Mouse (Mus musculus) heart, postnatal 10 days (tissue): Measurements from ENCODE around the gene Ccdc9. TPM values are rescaled to one million over a fixed set of nuclear protein-coding genes. Genes with fewer than 3 reads are reported as not detected.
"Not testable (repeated sequence)": the region's sequence is repeated elsewhere in the genome, so short reads cannot be mapped to it uniquely, and the experiment has no call there.

Source experiments
- DNase-seq, 2 experiments: peaks; one replicate each; pipeline ENCODE4 v3.0.0; 2021
- intact Hi-C: fragments of 180-260 bp; cut with DNase I; formaldehyde crosslinking; loops from one replicate; pipeline ENCODE4 v1.15.1; 2025
- total RNA-seq, 2 experiments: library from RNA; stranded (reverse); gene quantifications; 2 replicates each; pipeline ENCODE4 v1.2.3; 2021

The Ccdc9 gene
- total RNA-seq, 2 experiments from 2014 or later = 38.2 to 39.1 TPM

DNA sequence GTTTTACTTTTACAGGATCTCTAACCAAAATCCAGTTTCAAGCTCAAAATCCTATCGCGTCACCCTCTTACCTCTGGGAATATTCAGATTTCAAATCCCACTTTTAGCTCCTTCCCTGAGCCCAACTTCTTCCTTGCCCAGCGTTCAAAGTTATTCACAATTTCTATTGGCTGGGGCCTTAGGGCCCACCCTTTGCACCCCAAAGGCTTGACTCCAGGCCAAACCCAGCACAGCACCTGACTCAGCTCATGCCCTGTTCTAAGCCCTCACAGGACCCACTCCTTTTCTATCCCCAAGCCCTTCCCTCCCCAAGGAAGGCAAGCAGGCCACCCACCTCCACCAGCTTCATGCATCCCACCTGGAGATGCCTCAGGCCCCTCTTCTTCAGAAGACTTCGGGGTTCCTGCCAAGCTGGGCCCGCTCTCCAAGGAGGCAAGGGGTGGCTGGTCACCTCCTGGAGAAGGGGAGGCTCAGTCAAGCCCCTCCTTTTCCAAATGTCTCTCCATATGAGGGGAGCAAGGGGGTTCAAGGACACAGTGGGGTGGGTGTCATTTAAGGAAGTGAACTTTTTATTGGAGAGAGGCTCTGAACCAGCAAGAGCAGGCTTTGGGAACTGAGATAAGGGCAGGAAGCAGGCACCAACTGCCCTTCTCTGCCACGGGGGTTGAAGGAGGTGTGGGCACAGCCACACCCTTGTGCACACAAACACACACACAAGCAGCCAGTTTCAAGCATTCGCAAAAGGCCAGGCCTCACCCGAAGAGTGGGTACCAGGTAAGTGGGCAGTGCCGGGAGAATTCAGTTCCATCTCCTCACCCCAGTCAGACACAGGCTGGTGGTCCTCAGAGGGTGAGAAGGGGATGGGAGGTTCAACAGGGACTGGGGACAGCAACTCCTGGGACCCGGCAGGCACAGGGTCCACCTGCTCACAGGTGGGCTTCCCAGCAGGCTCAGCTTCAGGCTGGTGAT lies 11.4 kb downstream of the Ccdc9 start:
- no peak for DNase-seq
- intact Hi-C loops = no loop called here

DNA sequence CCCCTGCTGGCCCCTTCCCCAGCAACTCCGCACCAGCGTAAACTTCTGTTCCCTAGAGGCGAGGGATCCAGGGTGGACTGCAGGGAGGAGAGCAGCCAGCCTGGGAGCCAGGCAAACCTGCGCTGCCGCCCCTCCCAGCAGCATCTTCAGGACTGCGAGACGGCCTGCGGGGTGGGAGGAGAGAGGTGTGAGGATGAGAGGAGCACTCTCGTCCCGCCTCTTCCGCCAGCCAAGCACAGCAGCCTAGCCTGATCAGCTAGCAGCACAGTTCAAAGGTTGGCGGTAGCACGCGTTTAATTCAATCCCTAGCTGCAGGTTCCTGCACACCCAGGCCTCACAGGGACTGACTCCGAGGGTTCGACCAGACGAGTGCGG lies 12.8 kb downstream of the Ccdc9 start:
- no peak for DNase-seq
- intact Hi-C loops = no loop called here

DNA sequence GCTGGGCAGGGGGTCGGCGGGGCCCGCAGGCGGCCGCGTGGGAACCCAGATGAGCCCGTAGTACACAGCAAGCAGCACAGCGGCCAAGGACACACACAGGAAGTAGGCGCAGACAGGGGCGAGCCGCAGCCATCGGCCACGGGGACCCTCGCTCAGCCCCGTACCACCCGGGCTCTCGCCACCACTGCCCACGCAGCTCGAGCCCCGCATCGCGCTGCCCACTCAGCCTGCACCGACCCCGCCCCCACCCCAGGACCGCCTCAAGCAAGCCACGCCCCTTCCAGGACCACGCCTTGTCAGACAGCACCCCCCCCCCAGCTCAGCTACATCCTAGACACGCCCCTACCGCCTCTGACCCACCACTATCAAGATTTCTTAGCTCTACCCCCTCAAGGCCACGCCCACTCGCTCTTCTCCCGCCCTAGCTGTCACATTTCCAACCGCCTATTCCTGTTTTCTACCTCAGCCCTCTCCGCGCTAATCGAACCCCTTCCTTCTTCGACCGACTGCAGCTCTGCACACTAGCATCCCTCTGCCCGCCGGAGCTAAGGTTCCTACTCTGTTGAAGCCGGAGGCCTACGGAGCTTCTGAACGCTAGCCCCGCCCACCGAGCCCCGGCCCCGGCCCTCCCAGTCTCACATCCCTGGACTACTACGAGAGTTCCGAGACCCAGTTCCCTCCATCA lies 13.4 kb downstream of the Ccdc9 start, which contains the start of gene Inafm1:
Inafm1 (minus strand) TSS at position 537 of the 685 bp plus-strand sequence.
- intact Hi-C loops = no loop called here
- peak; percentile 86 to 88 for DNase-seq

DNA sequence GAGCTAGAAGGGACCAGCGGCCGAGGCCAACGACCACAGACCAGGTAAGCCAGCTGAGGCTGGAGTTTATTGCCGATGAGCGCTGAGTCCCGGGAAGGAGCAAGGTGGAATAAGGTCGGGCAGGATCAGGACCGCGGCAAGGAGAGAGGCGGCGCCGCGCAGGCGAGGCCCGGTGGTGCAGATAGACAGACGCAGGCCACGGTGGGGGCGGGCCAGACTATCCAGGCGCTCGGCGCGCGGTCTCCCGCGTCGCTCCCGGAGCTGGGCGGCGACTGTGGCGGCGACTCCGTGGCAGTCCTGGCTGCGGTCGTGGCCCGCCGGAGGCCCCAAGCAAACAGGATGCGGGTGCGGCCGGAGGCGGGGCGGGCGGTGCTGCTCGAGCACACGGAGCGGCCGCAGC lies 13.9 kb downstream of the Ccdc9 start:
- peak; percentile 72 to 73 for DNase-seq
- intact Hi-C loops = no loop called here

DNA sequence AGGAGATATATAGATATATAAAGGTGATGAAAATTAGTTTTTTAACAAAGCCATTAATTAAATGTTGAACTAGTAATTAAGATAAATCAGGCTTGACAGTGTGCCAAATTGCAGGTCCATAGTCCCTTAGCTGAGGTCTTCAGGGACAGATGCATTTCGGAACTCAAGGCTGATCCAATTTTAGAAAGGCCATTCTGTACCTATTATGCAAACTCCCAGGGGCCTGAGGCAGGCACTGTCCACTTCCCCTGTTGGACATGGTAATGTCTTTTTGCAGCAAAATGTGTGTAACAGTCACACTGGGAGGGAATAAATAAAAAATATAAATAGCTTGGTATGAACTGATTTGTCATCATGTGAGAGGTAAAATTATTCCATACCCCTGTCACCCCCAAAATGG lies 15.5 kb downstream of the Ccdc9 start:
- DNase-seq = no peak
- intact Hi-C loops = no loop called here

DNA sequence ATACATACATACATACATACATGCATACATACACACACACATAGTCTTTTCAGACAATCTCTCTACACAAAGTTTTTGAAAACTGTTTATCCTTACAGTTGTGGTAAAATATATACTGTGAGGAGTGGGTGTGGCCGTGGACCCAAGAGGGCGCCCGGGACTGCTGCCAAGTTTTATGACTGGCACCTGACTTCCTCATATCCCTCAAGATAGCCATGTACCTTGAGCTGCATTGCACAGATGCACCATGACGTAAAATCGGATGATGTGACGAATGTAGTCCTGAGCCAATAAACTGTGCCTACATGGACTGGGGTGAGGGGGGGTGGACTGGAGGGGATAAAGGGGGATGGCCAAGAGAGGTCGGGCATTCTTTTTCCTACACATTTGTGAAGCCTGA lies 20.0 kb downstream of the Ccdc9 start:
- intact Hi-C loops, DNase-seq: not testable (repeated sequence)

DNA sequence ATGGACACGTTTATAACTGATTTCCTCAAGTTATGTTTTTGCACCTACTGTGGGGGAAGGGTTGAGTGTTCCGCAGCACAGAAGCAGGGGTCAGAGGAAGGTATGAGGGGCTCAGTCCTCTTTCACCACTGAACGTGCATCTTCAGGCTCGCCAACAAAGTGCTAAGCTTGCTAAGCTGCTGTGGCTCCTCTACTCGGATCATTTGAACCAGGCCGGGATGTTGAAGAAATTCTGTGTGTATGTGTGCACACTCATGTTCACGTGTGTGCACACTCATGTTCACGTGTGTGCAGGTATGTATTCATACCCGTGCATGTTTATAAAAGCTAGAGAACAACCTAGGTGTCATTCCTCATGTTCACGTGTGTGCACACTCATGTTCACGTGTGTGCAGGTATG lies 20.7 kb downstream of the Ccdc9 start:
- intact Hi-C loops = no loop called here
- DNase-seq = no peak

DNA sequence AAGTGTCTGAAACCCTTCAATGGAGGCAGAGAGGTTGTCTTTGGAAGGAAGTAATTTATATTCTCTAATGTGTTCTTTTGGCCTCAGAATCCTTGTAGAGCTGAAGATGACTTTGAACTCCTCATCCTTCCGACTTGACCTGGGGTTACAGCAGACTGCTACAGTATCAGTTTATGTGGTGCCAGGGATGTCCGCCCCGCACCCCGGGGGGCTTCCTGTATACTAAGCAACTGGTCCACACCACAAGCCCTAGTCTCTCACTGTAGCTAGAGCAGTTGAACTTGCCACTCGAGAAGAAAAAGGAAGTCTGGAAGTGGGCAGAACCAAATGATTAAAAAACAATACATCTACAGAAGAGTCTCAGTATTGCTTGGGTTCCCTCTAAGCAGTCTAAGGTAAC lies 22.8 kb downstream of the Ccdc9 start:
- no peak for DNase-seq
- intact Hi-C loops = loop anchor here (1.0 to 5.0 kb wide), 2 partner anchors 52 to 72 kb away; no protein-coding TSS in a partner anchor

DNA sequence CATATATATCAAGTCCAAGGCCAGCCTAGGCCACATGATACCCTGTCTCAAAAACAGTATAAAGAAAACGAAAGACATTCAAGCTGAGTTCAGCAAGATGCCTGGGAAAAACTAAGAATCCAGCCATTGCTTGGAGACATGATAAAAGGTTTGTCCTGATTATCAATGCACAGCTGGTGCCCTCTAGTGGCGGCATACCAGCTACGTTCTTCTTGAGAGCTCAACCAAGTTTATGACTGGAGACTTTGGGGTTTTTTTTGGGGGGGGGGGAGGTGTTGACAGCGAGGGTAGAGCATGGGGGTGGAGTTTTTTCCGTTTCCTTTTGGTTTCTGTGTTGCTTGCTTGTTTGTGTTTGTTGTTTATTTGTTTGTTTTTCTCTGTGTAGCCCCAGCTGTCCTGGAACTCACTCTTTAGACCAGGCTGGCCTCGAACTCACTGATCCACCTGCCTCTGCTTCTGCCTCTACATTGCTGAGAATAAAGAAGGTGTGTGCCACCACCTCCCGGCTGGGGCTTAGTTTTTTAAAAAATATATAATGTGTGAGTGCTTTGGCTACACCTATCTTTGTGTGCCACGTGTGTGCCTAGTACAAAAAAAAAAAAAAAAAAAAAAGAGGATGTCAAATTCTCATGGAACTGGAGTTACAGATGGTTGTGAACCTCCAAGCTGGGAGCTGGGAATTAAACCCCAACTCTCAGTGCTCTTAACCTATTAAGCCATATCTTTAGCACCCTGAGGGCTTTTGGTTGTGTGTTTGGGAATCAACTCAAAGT lies 23.4 kb downstream of the Ccdc9 start:
- intact Hi-C loops = loop anchor here (1.0 to 5.0 kb wide), 2 partner anchors 51 to 71 kb away; no protein-coding TSS in a partner anchor
- peak; percentile 75 to 87 for DNase-seq

DNA sequence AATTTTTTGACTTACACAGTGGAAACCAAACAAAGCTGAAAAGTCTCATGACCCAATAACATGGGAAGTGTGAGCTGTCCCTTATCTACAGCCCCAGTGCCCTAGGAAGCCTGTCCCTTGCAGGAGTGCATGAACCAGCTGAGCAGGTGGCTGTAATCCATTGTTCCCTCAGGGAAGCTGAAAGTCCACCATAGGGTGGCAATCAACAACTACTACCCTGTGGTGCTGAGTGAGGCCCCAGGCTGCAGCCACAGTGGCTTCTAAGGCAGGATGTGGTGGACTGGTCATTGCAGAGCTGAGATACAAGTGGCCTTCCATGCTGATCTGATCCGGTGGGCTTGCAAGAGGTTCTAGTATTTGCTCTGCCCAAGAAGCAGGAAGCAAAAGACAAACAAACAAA lies 25.5 kb downstream of the Ccdc9 start:
- no peak for DNase-seq
- intact Hi-C loops = loop anchor here (5.0 kb wide), 1 partner anchor 49 kb away; no protein-coding TSS in a partner anchor

DNA sequence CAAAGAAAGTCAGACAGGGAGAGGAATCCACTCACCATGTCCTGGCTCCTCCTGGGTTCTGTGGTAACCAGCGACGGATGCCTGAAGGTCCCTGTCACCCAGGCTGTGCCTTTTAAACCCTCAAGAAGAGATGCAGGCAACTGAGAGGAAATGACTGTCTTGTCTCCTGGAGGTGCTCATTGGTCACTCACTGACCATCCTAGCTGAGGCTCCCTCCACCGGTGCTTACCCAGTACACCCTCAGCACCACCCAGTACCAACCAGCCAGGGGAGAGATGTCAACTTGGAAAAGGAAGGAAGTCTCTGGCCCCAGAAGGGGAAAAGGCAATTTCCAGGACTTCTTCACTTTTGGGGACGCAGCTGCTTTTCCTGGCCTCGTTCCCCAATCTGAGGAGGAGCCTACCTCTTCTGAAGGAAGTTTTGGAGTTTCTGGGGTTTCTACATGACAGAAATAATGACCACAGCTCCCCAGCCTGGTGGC lies 27.4 kb downstream of the Ccdc9 start, which contains the start of gene C5ar1:
C5ar1 (minus strand) TSS at position 431 of the 481 bp plus-strand sequence.
- intact Hi-C loops = no loop called here
- no peak for DNase-seq

DNA sequence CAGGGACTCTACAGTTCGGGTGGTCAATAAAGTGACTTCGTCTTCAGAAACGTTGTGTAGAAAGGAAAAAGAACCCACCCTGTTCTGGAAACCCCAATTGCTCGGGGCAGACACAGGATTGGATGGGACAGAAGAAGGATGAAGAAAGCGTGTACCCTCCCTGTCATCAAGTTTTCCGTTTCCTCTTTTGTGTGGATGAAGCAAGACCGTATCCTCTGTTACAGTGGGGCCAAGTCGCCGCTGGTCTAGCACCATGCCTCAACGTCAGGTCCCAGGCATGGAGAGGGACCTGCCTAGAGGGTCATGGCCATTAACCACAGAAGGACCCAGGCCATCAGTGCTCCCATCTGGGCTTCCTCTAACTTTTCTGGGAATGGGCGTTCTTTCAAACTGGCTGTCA lies 28.8 kb downstream of the Ccdc9 start:
- intact Hi-C loops = no loop called here
- DNase-seq = no peak

DNA sequence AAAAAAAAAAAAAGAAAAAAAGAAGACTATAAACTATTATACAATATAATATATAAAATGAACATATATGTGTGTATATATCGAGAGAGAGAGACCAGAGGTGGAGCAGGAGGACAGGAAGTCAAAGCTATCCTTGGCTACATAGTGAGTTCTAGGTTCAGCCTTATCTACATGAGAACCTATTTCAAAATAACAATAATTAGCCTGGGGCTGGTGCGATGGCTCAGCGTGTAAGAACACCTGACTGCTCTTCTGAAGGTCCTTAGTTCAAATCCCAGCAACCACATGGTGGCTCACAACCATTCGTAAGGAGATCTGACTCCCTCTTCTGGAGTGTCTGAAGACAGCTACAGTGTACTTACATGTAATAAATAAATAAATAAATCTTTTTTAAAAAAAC lies 30.6 kb downstream of the Ccdc9 start:
- intact Hi-C loops, DNase-seq: not testable (repeated sequence)

DNA sequence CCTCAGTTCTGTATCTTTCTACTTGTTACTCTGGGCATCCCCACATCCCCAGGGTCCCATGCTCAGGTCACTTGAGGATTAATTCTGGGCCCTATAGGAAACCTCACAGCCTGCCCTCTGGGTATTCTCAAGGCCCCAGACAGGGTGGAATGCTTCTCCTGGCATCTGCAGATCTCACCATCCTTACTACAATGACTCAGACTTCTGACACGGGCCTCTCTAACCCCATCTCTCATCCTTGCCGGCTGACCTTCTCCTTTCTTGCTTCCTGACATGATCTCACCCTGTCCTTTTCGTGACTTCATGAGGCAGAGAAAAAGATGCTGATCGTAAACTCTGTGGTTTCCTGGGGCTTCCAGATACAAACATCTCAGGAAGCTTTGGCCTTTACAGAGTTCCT lies 32.4 kb downstream of the Ccdc9 start:
- intact Hi-C loops = no loop called here
- DNase-seq = no peak

DNA sequence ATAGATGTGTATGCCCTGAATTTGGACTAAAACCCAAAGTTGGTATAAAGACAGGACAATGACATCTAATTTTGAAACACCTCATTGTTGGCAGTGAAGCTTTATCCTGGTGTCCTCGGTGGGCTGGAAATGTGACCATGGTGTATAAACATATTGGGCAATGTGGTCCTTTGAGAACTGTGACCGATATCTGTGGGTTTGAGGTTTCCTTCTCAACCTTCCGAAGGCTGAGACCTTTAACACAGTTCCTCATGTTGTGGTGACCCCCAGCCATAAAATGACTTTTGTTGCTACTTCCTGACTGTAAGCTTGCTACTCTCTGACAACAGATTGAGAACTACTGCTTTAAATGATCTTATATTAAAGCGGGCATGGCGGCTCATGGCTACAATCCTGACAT lies 35.9 kb downstream of the Ccdc9 start:
- no peak for DNase-seq
- intact Hi-C loops = no loop called here

DNA sequence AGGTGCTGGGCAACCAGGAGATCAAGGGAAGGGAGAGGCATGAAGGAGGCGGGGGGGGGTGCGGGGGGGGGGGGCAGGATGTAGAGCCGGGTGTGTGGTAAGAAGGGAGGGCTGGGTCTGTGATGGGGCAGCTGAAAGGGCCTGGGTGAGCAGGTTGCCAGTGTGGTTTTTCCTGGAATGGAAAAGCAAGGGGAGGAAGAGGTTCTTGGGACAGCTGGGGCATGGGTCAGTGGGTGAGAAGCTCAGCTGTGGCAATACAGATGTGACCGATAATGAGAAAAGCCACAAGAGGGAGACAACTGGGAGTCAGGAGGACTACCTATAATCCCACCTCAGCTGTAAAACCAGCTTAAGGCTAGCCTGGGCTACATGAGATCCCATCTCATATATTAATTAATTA lies 40.6 kb downstream of the Ccdc9 start:
- intact Hi-C loops = no loop called here
- no peak for DNase-seq

DNA sequence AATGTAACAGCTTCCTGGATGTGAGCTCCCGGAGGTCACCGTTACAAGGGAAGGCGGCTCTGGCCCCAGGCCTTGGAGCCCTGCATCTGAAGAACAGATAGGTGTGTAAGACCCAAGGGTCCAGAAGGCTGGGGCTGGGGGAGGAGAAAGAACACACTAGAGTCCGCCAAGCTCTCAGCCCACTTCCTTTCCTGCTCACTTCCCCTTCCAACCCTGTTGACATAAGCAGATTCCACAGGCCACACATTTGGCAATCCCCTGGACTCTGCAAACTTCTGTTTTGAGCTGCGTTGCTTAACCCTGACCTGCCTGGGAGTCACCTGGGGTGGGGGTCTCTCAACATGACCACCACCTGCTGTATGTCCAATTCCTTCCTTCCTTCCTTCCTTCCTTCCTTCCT lies 42.5 kb downstream of the Ccdc9 start, which contains the start of gene C5ar2:
C5ar2 (minus strand) TSS at position 88 of the 400 bp plus-strand sequence.
- no peak for DNase-seq
- intact Hi-C loops = no loop called here

DNA sequence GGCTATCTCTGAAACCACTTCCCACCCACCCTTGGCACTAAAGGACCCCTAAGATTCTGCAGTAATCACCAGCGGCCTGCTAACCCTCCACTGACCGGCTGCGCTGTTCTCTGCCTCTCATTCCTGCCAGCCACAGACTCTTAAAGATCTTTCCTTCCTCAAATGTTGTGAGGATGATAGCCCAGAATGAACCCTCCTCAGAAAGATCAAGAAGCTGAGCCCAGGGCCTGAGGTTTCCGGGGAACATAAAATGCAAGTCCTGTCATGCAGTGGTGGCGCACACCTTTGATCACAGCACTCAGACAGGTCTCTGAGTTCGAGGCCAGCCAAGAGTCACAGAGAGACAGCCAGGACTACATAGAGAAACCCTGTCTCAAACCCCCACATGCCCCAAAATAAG lies 44.4 kb downstream of the Ccdc9 start:
- intact Hi-C loops = no loop called here
- DNase-seq = no peak

DNA sequence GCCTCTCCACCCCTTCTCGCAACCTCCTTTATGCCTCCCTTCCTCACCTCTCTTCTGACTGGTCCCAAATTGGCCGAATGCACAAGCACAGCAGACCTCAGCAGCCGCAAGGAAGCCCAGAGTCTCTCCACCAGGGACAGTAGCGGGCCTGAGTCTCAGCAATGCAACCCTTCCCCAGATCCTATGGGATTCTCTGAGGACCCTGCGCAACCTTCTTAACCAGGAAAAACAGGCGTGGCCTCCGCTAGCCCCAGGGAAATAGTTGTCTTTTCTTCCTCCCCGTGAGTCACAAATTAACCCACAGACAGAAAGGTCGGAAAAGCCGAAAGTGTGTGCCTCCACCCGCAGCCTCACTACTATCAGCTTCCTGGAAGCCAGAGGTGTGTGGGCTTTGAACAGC lies 44.8 kb downstream of the Ccdc9 start:
- DNase-seq = no peak
- intact Hi-C loops = loop anchor here (2.0 kb wide), 1 partner anchor 15 kb away; no protein-coding TSS in a partner anchor

DNA sequence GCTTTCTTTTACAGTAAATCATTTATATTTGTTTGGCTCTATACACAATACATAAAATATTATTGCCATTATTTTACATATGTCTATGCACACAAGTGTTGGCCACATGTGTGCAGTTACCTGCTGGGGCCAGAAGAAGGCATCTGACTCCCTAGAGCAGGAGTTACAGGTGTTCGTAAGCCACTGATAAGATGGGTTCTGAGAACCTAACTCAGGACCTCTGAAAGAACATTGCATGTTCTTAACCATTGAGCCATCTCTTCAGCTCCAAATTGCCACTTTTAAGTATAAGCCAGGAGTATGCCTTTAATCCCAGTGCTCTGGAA lies 45.7 kb downstream of the Ccdc9 start:
- no peak for DNase-seq
- intact Hi-C loops = loop anchor here (2.0 kb wide), 1 partner anchor 14 kb away; no protein-coding TSS in a partner anchor
